Mouse (Mus musculus): ENCODE measurements around the gene Ank2. TPM values are rescaled to one million over a fixed set of nuclear protein-coding genes. Genes with fewer than 3 reads are reported as not detected.
A peak's percentile ranks its signal among the peaks of the same experiment; 100 is the strongest.

Gene Ank2
- polyA plus RNA-seq, 1 experiment: 0.75 TPM

DNA sequence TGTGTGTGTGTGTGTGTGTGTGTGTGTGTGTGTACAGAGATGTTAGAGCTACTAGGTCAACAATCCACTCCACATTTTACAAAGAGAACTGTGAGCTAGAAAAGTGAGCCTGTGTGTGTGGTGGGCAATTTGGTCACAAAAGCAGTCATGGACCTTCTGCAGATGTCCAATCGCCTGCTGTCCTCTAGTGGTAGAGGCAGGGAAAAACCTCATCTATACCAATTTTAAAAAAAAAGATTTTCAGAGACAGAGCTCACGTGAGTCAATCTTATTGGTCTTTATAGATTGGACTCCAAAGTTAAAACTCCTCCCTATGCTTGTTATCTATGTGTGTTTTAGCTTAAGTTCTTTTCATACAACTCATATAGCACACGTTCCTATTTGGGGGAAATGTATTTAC is 595.6 kb downstream of the Ank2 start:
- H3K4me1 ChIP-seq (ENCODE audit: control insufficient read depth, insufficient read depth, low read length): no peaks in the 10 kb centered on the region
- TF ChIP-seq CTCF (IDR thresholded peaks at IDR 0.05; ENCODE audit: low read depth, low read length) (peak; percentile 66), POLR2A (IDR thresholded peaks at IDR 0.05; ENCODE audit: borderline replicate concordance, low read depth, low read length) (no peak)
- no peak overlapping the region for H3K4me3 ChIP-seq (ENCODE audit: insufficient read depth, low read length)
- H3K27ac ChIP-seq (ENCODE audit: insufficient read depth, low read depth, low read length): no peak overlapping the region

DNA sequence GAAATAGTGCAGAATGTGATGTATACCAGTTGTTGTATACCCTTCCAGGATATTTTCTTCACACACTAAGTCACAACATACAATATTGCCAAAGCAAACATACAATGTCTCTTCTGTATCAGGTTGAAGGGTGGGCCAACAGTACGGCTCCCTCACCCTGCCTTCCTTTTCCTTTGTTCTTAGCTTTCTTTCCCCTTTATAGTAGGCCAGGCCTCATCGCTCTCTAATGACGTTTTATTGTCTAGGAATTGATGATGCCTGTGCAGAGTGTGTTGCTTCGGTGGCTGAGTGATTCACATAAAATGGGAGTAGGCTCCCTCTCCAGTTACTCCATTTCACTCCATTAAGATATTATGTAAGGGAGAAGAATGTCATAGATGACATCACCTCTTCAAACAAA is 612.5 kb downstream of the Ank2 start:
- H3K4me3 ChIP-seq (ENCODE audit: insufficient read depth, low read length): no peak overlapping the region
- H3K4me1 ChIP-seq (ENCODE audit: control insufficient read depth, insufficient read depth, low read length): no peaks in the 10 kb centered on the region
- H3K27ac ChIP-seq (ENCODE audit: insufficient read depth, low read depth, low read length): no peak overlapping the region
- no peak for TF ChIP-seq POLR2A (IDR thresholded peaks at IDR 0.05; ENCODE audit: borderline replicate concordance, low read depth, low read length)
- no peak for TF ChIP-seq CTCF (IDR thresholded peaks at IDR 0.05; ENCODE audit: low read depth, low read length)

DNA sequence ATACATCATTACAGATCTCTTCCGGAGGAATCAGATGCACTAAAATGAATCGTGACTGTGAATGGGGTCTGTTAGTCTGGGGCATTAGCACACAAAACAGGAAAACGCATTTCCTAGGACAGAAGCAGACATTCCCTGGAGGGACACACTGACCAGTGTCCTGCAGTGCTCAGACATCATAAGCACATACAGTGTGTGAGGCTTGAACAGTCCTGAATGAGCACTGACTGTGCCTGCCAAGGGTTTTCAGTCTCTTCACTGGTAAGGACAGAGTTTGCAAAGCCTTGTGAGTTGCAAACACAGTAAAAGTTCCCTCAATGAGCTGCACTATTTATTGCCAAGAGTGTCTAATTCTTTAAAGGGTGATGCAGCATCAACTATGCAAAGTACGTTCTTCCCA is 613.1 kb downstream of the Ank2 start:
- H3K4me1 ChIP-seq (ENCODE audit: control insufficient read depth, insufficient read depth, low read length): no peaks in the 10 kb centered on the region
- no peak overlapping the region for H3K27ac ChIP-seq (ENCODE audit: insufficient read depth, low read depth, low read length)
- no peak overlapping the region for H3K4me3 ChIP-seq (ENCODE audit: insufficient read depth, low read length)
- TF ChIP-seq POLR2A (IDR thresholded peaks at IDR 0.05; ENCODE audit: borderline replicate concordance, low read depth, low read length) (no peak), CTCF (IDR thresholded peaks at IDR 0.05; ENCODE audit: low read depth, low read length) (no peak)

DNA sequence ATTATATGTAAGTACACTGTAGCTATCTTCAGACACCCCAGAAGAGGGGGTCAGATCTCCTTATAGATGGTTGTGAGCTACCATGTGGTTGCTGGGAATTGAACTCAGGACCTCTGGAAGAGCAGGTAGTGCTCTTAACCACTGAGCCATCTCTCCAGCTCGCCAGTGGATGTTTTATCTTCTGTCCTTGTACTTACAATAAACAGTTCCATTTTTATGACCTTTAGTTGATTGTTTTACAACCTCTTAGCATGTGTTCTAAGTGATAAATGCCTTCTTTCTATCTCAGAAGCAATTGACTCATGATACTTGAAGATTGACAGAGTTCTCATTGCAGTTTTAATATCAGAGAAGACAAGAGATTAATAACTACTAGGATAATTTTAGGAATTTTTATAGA is 620.9 kb downstream of the Ank2 start:
- Histone ChIP-seq H3K4me1 (ENCODE audit: control insufficient read depth, insufficient read depth, low read length) (no peaks in the 10 kb centered on the region), H3K4me3 (ENCODE audit: insufficient read depth, low read length) (no peak overlapping the region), H3K27ac (ENCODE audit: insufficient read depth, low read depth, low read length) (no peak overlapping the region)
- TF ChIP-seq POLR2A (IDR thresholded peaks at IDR 0.05; ENCODE audit: borderline replicate concordance, low read depth, low read length): no peak
- TF ChIP-seq CTCF (IDR thresholded peaks at IDR 0.05; ENCODE audit: low read depth, low read length): no peak

Other genes with a start within 250 kb of the Ank2 start
- 34.0 and 36.3 TPM in 2 replicates for gene Larp7, start 54.0 kb upstream of the Ank2 start, polyA plus RNA-seq (2012; ENCODE audit: insufficient read depth, insufficient read length, missing spikeins)
- 3.5 and 5.0 TPM in 2 replicates for gene Zgrf1, start 54.1 kb upstream of the Ank2 start, polyA plus RNA-seq (2012; ENCODE audit: insufficient read depth, insufficient read length, missing spikeins)
- not detected in 2 replicates for gene Neurog2, start 133.8 kb upstream of the Ank2 start, polyA plus RNA-seq (2012; ENCODE audit: insufficient read depth, insufficient read length, missing spikeins)